Mouse (Mus musculus): ENCODE results near the gene Clgn.
"Not testable (repeated sequence)": the region's sequence is repeated elsewhere in the genome, so short reads cannot be mapped to it uniquely, and the experiment has no call there.

Gene Clgn

DNA sequence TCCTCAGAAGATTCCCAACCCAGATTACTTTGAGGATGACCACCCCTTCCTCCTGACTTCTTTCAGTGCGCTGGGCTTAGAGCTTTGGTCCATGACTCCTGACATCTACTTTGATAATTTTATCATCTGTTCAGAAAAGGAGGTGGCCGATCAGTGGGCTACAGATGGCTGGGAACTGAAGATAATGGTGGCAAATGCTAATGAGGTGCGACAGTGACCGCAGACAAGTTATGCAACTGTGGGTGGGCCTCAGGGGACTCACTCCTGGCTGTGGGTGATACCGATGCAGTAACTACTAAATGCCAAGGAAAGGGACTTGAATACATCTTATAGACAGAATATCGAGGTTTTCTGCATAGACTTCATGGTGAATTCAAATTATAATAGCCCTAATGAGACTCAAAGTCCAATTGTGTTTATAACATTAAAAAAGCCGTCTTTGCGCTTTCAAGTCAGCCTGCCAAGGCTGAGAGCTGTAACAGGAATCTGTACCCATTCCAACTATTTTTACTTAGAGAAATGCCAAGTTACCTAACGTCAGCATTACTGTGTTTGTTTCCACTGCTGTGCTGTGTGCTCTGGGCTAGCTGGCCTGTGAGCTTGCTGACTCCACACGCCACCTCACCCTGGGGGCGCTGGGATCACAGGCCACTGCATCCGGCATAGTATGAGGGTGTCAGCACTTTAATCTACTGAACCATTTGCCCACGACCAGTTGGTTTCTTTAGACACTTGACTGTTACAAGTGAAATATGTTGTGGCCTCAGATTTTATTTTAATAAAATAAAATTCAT lies 33.6 kb downstream of the Clgn start:
- DNase-seq (ENCODE audit: low read depth, low spot score), result no peak

GRCm38 (mm10) chr8:83425202-83425601 lies 35.5 kb downstream of the Clgn start:
- no peak for DNase-seq (ENCODE audit: low read depth, low spot score)

- DNase-seq (ENCODE audit: low read depth, low spot score), result peak; percentile 76
Observed at GRCm38 (mm10) chr8:83426104-83426759, 36.6 kb downstream of the Clgn start.

GRCm38 (mm10) chr8:83426949-83427348 lies 37.3 kb downstream of the Clgn start:
- peak; percentile 42 for DNase-seq (ENCODE audit: low read depth, low spot score)

DNA sequence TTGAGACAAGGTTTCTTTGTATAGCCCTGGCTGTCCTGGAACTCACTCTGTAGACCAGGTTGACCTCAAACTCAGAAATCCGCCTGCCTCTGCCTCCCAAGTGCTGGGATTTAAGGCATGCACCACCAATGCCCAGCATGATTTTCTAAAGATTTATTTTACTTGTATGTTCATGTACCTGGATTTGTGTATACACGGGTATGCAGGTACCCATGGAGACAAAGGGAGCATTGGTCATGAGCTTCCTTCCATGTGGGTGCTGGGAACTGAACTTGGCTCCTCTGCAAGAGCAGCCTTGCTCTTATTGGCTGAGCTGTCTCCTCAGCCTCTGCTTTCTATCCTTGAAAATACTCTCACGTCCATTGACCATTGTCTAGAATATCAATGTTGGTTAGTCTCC lies 39.0 kb downstream of the Clgn start:
- DNase-seq (ENCODE audit: low read depth, low spot score), result not testable (repeated sequence)

DNA sequence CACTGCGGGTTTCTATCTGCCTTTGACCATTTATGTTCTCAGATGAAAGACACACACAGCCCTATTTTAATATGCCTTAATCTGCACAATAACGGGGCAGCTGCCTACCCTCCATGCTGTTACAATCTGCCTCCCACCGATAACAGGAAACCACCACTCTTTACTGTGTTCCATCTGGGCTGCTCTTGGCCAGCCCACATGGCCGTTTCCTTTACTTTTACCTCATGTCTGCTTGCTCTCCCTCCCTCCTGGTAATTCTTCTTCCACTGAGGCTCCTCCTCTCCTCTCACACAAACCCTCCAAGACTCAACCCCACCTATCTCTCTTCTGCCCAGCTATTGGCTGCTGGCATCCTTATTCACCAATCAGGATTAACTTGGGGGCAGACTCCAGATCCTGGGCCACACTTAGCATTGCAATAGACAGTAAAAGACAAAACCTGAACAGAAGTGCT lies 39.4 kb downstream of the Clgn start:
- DNase-seq (ENCODE audit: low read depth, low spot score), result peak; percentile 87

DNA sequence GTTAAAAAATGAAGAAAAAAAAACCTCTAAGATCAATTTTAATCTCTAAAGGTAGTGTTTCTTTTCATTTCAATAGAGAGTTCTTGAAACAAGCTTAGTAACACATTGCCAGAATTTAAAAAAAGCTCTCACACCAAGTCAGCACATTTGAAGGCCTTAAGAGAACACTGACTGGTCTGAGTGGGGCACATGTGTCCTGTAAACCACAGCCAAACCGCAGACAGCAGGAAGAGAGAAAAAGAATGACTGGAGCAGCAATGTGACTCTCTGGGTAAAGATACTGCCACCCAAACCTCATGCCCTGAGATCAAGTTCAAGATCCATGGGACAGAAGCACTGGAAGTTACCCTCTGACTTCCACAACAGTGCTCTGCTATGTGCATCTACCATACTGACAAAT lies 47.4 kb downstream of the Clgn start:
- DNase-seq (ENCODE audit: low read depth, low spot score), result no peak

DNA sequence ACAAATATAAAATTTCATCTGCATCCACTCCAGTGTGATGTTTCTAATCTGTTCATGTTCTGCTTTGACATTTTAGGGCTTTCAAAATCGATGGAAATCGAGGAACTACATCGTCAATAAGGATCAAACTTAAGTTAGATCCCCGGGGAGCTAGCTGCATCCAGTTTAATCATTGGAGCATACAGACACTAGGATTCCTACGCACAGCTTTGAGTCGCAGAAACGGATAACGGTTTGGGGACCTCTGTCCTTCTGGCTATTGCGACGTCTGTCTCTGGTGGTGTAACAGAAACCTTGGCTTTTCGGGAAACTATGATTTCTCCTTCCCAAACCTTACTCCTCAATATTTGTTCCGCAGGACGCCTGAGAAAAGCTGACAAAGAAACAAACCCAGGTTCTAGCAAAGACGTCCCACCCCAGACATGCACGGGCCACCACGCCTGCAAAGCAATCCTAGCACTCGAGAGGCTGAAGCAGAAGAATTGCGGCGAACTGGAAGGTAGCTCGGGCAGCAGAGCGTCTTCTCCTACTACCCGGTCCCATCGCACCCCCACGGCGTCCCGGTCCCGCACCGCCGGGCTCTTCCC lies 52.1 kb downstream of the Clgn start:
- peak; percentile 27 for DNase-seq (ENCODE audit: low read depth, low spot score)

- peak; percentile 100 for DNase-seq (ENCODE audit: low read depth, low spot score)
Observed at GRCm38 (mm10) chr8:83442243-83443051, 52.8 kb downstream of the Clgn start.

GRCm38 (mm10) chr8:83443052-83443400 lies 53.4 kb downstream of the Clgn start:
- no peak for DNase-seq (ENCODE audit: low read depth, low spot score)

GRCm38 (mm10) chr8:83449960-83450359 lies 60.3 kb downstream of the Clgn start:
- peak; percentile 82 for DNase-seq (ENCODE audit: low read depth, low spot score)

- DNase-seq (ENCODE audit: low read depth, low spot score), result no peak
Observed at GRCm38 (mm10) chr8:83451056-83451455, 61.4 kb downstream of the Clgn start.

- no peak for DNase-seq (ENCODE audit: low read depth, low spot score)
Observed at GRCm38 (mm10) chr8:83457121-83457520, 67.5 kb downstream of the Clgn start.

DNA sequence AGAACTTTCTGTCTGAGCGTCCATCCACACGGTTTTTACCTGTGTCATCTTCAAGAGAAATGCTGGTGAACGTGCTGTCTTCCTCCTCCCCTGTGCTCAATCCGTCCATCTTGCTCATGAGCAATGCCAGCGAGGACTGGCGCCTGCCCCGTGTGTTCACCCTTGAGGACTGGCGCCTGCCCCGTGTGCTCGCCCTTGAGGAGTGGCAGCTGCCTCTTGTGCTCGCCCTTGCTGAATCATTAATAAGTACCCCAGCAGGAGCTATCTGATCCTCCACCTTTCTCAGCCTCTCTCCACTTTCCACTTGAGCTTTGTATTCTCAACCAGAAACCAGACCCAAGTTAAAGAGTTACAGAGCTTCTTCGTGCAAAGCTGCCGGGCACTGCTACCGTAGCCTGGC lies 68.6 kb downstream of the Clgn start, which contains the start of gene Scoc:
Scoc (minus strand) TSS at position 170 of the 400 bp plus-strand sequence.
- no peak for DNase-seq (ENCODE audit: low read depth, low spot score)

- DNase-seq (ENCODE audit: low read depth, low spot score), result no peak
Observed at GRCm38 (mm10) chr8:83459606-83460005, 69.9 kb downstream of the Clgn start.

All from ES-CJ7 (cell line).